ENCODE assay signal across 8 mouse cellular contexts in genomic region chr19:37175919-37176318, GRCm38 (mm10). TPM values are rescaled to one million over a fixed set of nuclear protein-coding genes. Genes with fewer than 3 reads are reported as not detected.
DNase-seq lines count a peak whose midpoint lies in the region; ATAC-seq and TF ChIP-seq lines count a peak whose summit lies in the region.

No protein-coding gene starts in this region.

- 13% methylated on average over 6 of the region's 6 CpGs for WGBS in hindbrain, embryonic 12.5 days
- WGBS in midbrain, postnatal 0 days = 6% methylated on average over 6 of the region's 6 CpGs

- peak; percentile 66 for DNase-seq in 3T3-L1 (ENCODE audit: low read depth, low spot score)
- DNase-seq in CD4-positive helper T cell, adult 2 months (ENCODE audit: low read depth, low spot score) = peak; percentile 13
- DNase-seq in embryo, embryonic 9.5 days (ENCODE audit: extremely low spot score) = peak; percentile 17
- DNase-seq in left cerebral cortex, postnatal 36 days (ENCODE audit: low spot score in 2 of 2) = peak; percentile 28 to 29
- peak; percentile 66 for DNase-seq in midbrain, postnatal 0 days (ENCODE audit: low spot score)
- no peak for DNase-seq in thymus, postnatal 10 days (ENCODE audit: low spot score in 2 of 2)
- DNase-seq in thymus, postnatal 36 days = no peak

- H3K36me3 ChIP-seq in hindbrain, embryonic 12.5 days = no peaks in the 10 kb centered on the region
- H3K36me3 ChIP-seq in midbrain, postnatal 0 days (ENCODE audit: insufficient read depth, low read length) = no peaks in the 10 kb centered on the region

- no peak for TF ChIP-seq CTCF in midbrain, postnatal 0 days (IDR thresholded peaks at IDR 0.05)

- H3K9ac ChIP-seq in hindbrain, embryonic 12.5 days = 0 out of 2 replicates have a peak overlapping the region, but pooled peaks have one; percentile 78
- peak overlapping the region; percentile 87 for H3K9ac ChIP-seq in midbrain, postnatal 0 days (replicated peaks; ENCODE audit: low read length, poor library complexity, severe bottlenecking)

- H3K9me3 ChIP-seq in hindbrain, embryonic 12.5 days (replicated peaks) = no peaks in the 10 kb centered on the region
- H3K9me3 ChIP-seq in midbrain, postnatal 0 days (ENCODE audit: low read length) = no peaks in the 10 kb centered on the region

- no peak for ATAC-seq in hindbrain, embryonic 12.5 days (ENCODE audit: low FRiP score)
- ATAC-seq in midbrain, postnatal 0 days (ENCODE audit: low FRiP score) = no peak

- intact Hi-C loops in left cerebral cortex, postnatal 36 days (cut with DNase I) = loop anchor here (2.0 kb wide), 1 partner anchor 31 kb away; the partner anchor contains the start of gene March5

- H3K4me3 ChIP-seq in hindbrain, embryonic 12.5 days = peak overlapping the region; percentile 60
- H3K4me3 ChIP-seq in midbrain, postnatal 0 days (ENCODE audit: low read depth, low read length) = peak overlapping the region; percentile 82

- H3K4me2 ChIP-seq in hindbrain, embryonic 12.5 days (replicated peaks) = peak overlapping the region; percentile 92
- peak overlapping the region; percentile 97 for H3K4me2 ChIP-seq in midbrain, postnatal 0 days (ENCODE audit: low read depth, low read length, poor library complexity, severe bottlenecking)

- peaks cover 23% of the 10 kb centered on the region for H3K27me3 ChIP-seq in hindbrain, embryonic 12.5 days
- no peaks in the 10 kb centered on the region for H3K27me3 ChIP-seq in midbrain, postnatal 0 days (ENCODE audit: insufficient read depth, low read length)

- H3K27ac ChIP-seq in hindbrain, embryonic 12.5 days = peak overlapping the region; percentile 85; the same call in 1 of the 2 replicates
- peak overlapping the region; percentile 94 for H3K27ac ChIP-seq in midbrain, postnatal 0 days (ENCODE audit: low read depth, low read length)

- peaks cover 21% of the 10 kb centered on the region for H3K4me1 ChIP-seq in hindbrain, embryonic 12.5 days
- peaks cover 3% of the 10 kb centered on the region; the same call in 1 of the 2 replicates for H3K4me1 ChIP-seq in midbrain, postnatal 0 days (ENCODE audit: insufficient read depth, low read length)

RNA-seq across cellular contexts. Expression of gene March5, which starts 31.4 kb away (rescaled TPM):
- 151 and 154 TPM in 2 replicates for polyA plus RNA-seq in hindbrain, embryonic 12.5 days (2016; fragmentation: Nextera tagmentation; extraction: Ambion mirVana)
- total RNA-seq in left cerebral cortex, postnatal 36 days (2021) = 10 to 100 TPM; 90.5 to 93.5 TPM
- 79.9 and 83.1 TPM in 2 replicates for total RNA-seq in midbrain, postnatal 0 days (2014; rRNA removed)
- 89.0 and 97.0 TPM in 2 replicates for polyA plus RNA-seq in midbrain, postnatal 0 days (2015; fragmentation: Nextera tagmentation; extraction: Ambion mirVana)

RNA-seq across cellular contexts. Expression of gene Cpeb3, which starts 32.5 kb away (rescaled TPM):
- 6.2 and 7.0 TPM in 2 replicates for polyA plus RNA-seq in hindbrain, embryonic 12.5 days (2016; fragmentation: Nextera tagmentation; extraction: Ambion mirVana)
- total RNA-seq in left cerebral cortex, postnatal 36 days (2021) = 100 to 1,000 TPM in 1 of 2 experiments, 10 to 100 TPM in 1; 79.8 to 104 TPM
- 34.4 and 35.4 TPM in 2 replicates for total RNA-seq in midbrain, postnatal 0 days (2014; rRNA removed)
- polyA plus RNA-seq in midbrain, postnatal 0 days (2015; fragmentation: Nextera tagmentation; extraction: Ambion mirVana) = 6.8 and 11.2 TPM in 2 replicates

Comparison
In these comparisons a context has a peak if more than half of its experiments do, and no peak if none do; other contexts are left out.
1. DNase-seq: peak in 3T3-L1 (single experiment), CD4-positive helper T cell, adult 2 months (single experiment), embryo, embryonic 9.5 days (single experiment), left cerebral cortex, postnatal 36 days (2 of 2) and midbrain, postnatal 0 days (single experiment); none in thymus, postnatal 10 days (0 of 2) and thymus, postnatal 36 days (0 of 2).